Mouse (Mus musculus): Measurements from ENCODE around the gene Slc25a19. TPM values are rescaled to one million over a fixed set of nuclear protein-coding genes. Genes with fewer than 3 reads are reported as not detected.
A peak's percentile ranks its signal among the peaks of the same experiment; 100 is the strongest.

Slc25a19 gene
- total and polyA plus RNA-seq, 2 experiments from 2014 or later: 34.3 to 51.7 TPM

- no peak overlapping the region for H3K9ac ChIP-seq
- no peak for TF ChIP-seq CTCF (IDR thresholded peaks at IDR 0.05; ENCODE audit: low read depth)
- DNase-seq: no peak
- no peak for ATAC-seq
- no peak overlapping the region for H3K4me3 ChIP-seq (ENCODE audit: low read depth, low read length)
- H3K9me3 ChIP-seq (ENCODE audit: low read length): no peaks in the 10 kb centered on the region
- peaks cover 25% of the 10 kb centered on the region for H3K36me3 ChIP-seq (ENCODE audit: insufficient read depth)
- H3K4me1 ChIP-seq (ENCODE audit: insufficient read depth): peaks cover 9% of the 10 kb centered on the region
- no peaks in the 10 kb centered on the region for H3K27me3 ChIP-seq (ENCODE audit: insufficient read depth, low read length)
- H3K27ac ChIP-seq (ENCODE audit: low read depth, low read length): no peak overlapping the region
- no peak overlapping the region for H3K4me2 ChIP-seq (ENCODE audit: low read depth)
- 98% methylated on average over 4 of the region's 4 CpGs for WGBS
Observed at GRCm38 (mm10) chr11:115598309-115598708, 29.8 kb downstream of the Slc25a19 start.

GRCm38 (mm10) chr11:115595209-115595608 is 32.9 kb downstream of the Slc25a19 start:
- no peak overlapping the region for H3K9ac ChIP-seq

DNA sequence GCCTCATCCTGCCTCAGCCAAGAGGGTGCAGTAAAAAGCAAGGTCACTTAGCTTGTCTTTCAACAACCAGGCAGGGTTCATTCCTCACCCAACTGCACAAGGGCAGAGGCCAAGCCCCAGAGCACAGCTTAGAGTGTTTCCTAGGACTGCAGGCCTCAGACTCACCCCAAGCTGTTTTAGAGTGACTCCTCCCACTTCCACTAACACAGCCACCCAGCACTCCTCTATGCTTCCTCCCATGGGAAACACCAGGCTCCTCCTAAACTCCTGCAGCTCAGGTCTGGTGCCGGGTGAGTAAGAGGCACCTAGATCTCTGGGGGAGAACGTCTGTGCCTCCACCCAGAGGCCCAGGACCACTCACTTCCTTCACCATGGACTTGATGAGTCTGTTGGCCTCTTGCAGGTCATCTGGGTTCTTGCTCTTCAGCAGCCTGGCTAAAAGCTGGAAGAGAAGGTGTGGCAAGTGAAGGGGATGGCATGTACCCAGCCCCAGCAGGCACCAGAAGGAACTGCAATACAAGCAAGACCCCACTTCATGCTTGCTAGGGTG is 37.5 kb downstream of the Slc25a19 start:
- DNase-seq: no peak
- Histone ChIP-seq H3K4me1 (ENCODE audit: insufficient read depth) (no peaks in the 10 kb centered on the region), H3K36me3 (ENCODE audit: insufficient read depth) (peaks cover 84% of the 10 kb centered on the region), H3K9me3 (ENCODE audit: low read length) (no peaks in the 10 kb centered on the region), H3K27ac (ENCODE audit: low read depth, low read length) (no peak overlapping the region), H3K4me3 (ENCODE audit: low read depth, low read length) (no peak overlapping the region), H3K4me2 (ENCODE audit: low read depth) (no peak overlapping the region), H3K27me3 (ENCODE audit: insufficient read depth, low read length) (no peaks in the 10 kb centered on the region), H3K9ac (no peak overlapping the region)
- no peak for ATAC-seq
- 0 out of 2 replicates have a peak, but pooled peaks have one; percentile 3 for TF ChIP-seq CTCF (IDR thresholded peaks at IDR 0.05; ENCODE audit: low read depth)
- WGBS: 86% methylated on average over 2 of the region's 2 CpGs

More at GRCm38 (mm10) chr11:115595209-115595608, 32.9 kb downstream of the Slc25a19 start:
- ATAC-seq (no peak), DNase-seq (no peak)
- no peak; the same call in 1 of the 2 replicates for TF ChIP-seq CTCF (IDR thresholded peaks at IDR 0.05; ENCODE audit: low read depth)
- Histone ChIP-seq H3K27me3 (ENCODE audit: insufficient read depth, low read length) (no peaks in the 10 kb centered on the region), H3K4me2 (ENCODE audit: low read depth) (no peak overlapping the region), H3K27ac (ENCODE audit: low read depth, low read length) (no peak overlapping the region), H3K9me3 (ENCODE audit: low read length) (no peaks in the 10 kb centered on the region), H3K36me3 (ENCODE audit: insufficient read depth) (peaks cover 55% of the 10 kb centered on the region), H3K4me3 (ENCODE audit: low read depth, low read length) (no peak overlapping the region), H3K4me1 (ENCODE audit: insufficient read depth) (no peaks in the 10 kb centered on the region)
- 98% methylated on average over 3 of the region's 3 CpGs for WGBS

DNA sequence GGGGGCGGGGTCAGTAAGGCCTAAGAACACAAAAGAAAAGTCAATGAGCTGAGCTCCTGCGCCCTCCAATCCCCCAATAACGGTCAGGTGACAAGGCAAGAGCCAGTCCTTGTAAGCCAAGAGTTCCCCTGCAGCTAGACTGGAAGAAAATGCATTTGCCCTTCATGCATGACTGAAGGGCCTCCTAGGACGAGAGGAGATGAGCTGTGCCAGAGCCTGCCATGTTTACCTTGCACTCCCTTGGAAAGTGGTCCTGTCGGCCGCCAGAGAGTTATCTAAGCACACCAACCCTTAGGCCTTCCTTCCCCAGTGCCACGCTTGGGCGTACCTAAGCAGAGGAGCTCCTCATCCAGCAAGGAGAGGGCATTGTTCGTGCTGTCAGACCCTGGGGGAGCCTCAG is 40.1 kb downstream of the Slc25a19 start:
- no peak overlapping the region for H3K4me2 ChIP-seq (ENCODE audit: low read depth)
- peaks cover 94% of the 10 kb centered on the region for H3K36me3 ChIP-seq (ENCODE audit: insufficient read depth)
- no peaks in the 10 kb centered on the region for H3K9me3 ChIP-seq (ENCODE audit: low read length)
- H3K9ac ChIP-seq: no peak overlapping the region
- H3K4me1 ChIP-seq (ENCODE audit: insufficient read depth): no peaks in the 10 kb centered on the region
- DNase-seq (no peak), ATAC-seq (no peak)
- no peak overlapping the region for H3K4me3 ChIP-seq (ENCODE audit: low read depth, low read length)
- H3K27me3 ChIP-seq (ENCODE audit: insufficient read depth, low read length): no peaks in the 10 kb centered on the region
- H3K27ac ChIP-seq (ENCODE audit: low read depth, low read length): no peak overlapping the region
- no peak for TF ChIP-seq CTCF (IDR thresholded peaks at IDR 0.05; ENCODE audit: low read depth)
- 84% methylated on average over 9 of the region's 9 CpGs for WGBS

GRCm38 (mm10) chr11:115586403-115586802 is 41.7 kb downstream of the Slc25a19 start:
- Histone ChIP-seq H3K9ac (no peak overlapping the region), H3K27me3 (ENCODE audit: insufficient read depth, low read length) (no peaks in the 10 kb centered on the region), H3K9me3 (ENCODE audit: low read length) (no peaks in the 10 kb centered on the region), H3K4me2 (ENCODE audit: low read depth) (no peak overlapping the region), H3K4me1 (ENCODE audit: insufficient read depth) (no peaks in the 10 kb centered on the region), H3K36me3 (ENCODE audit: insufficient read depth) (peaks cover 94% of the 10 kb centered on the region), H3K27ac (ENCODE audit: low read depth, low read length) (no peak overlapping the region), H3K4me3 (ENCODE audit: low read depth, low read length) (no peak overlapping the region)
- DNase-seq (no peak), ATAC-seq (no peak)
- 93% methylated on average over 9 of the region's 9 CpGs for WGBS
- TF ChIP-seq CTCF (IDR thresholded peaks at IDR 0.05; ENCODE audit: low read depth): no peak

- Histone ChIP-seq H3K4me2 (ENCODE audit: low read depth) (no peak overlapping the region), H3K27ac (ENCODE audit: low read depth, low read length) (no peak overlapping the region), H3K9me3 (ENCODE audit: low read length) (no peaks in the 10 kb centered on the region), H3K9ac (no peak overlapping the region), H3K4me1 (ENCODE audit: insufficient read depth) (no peaks in the 10 kb centered on the region), H3K36me3 (ENCODE audit: insufficient read depth) (peaks cover 94% of the 10 kb centered on the region), H3K27me3 (ENCODE audit: insufficient read depth, low read length) (no peaks in the 10 kb centered on the region), H3K4me3 (ENCODE audit: low read depth, low read length) (no peak overlapping the region)
- ATAC-seq (no peak), DNase-seq (no peak)
- no peak for TF ChIP-seq CTCF (IDR thresholded peaks at IDR 0.05; ENCODE audit: low read depth)
- WGBS: 90% methylated on average over 7 of the region's 7 CpGs
Observed at GRCm38 (mm10) chr11:115585573-115586100, 42.5 kb downstream of the Slc25a19 start.

GRCm38 (mm10) chr11:115584376-115585073 is 43.6 kb downstream of the Slc25a19 start:
- no peaks in the 10 kb centered on the region for H3K9me3 ChIP-seq (ENCODE audit: low read length)
- H3K27ac ChIP-seq (ENCODE audit: low read depth, low read length): no peak overlapping the region
- 85% methylated on average over 10 of the region's 10 CpGs for WGBS
- ATAC-seq (no peak), DNase-seq (no peak)
- H3K4me2 ChIP-seq (ENCODE audit: low read depth): no peak overlapping the region
- H3K27me3 ChIP-seq (ENCODE audit: insufficient read depth, low read length): no peaks in the 10 kb centered on the region
- H3K4me1 ChIP-seq (ENCODE audit: insufficient read depth): no peaks in the 10 kb centered on the region
- H3K9ac ChIP-seq: no peak overlapping the region
- H3K36me3 ChIP-seq (ENCODE audit: insufficient read depth): peaks cover 92% of the 10 kb centered on the region
- TF ChIP-seq CTCF (IDR thresholded peaks at IDR 0.05; ENCODE audit: low read depth): no peak
- no peak overlapping the region for H3K4me3 ChIP-seq (ENCODE audit: low read depth, low read length)

Measured in forebrain, postnatal 0 days (tissue).